Mouse (Mus musculus): Measurements from ENCODE around the gene Large2.
"Not testable (repeated sequence)": the region's sequence is repeated elsewhere in the genome, so short reads cannot be mapped to it uniquely, and the experiment has no call there.

Large2 gene

DNA sequence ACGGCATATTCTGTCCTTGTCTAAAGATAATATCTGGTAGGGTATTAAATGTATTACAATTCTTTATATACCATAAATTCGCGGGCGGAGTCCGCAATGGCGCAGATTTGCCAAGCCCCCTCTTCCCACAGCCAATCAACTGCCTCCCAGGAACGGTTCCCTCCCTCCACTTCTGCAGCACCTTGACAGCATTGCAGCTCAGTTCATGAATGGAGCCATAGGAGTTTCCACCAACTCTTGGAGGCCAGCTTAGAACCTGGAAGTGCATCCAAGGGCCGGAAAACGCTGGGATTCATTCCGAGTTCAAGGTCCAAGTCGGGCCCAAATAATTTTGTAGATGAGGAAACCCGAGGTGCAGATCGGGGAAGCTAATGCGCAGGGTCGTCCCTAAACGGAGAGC, at the start of gene Large2, which contains the start of gene Pex16:
TSS of gene Large2 (minus strand) at position 356 of the 400 bp plus-strand sequence.
TSS of gene Pex16 (plus strand) at position 163 of the 400 bp plus-strand sequence.
- no peak for ATAC-seq (ENCODE audit: insufficient number of reproducible peaks, low FRiP score, low TSS enrichment)

- peak; percentile 27 for ATAC-seq (ENCODE audit: insufficient number of reproducible peaks, low FRiP score, low TSS enrichment)
Measured at GRCm38 (mm10) chr2:92423702-92424461, 49.2 kb upstream of the Large2 start.

DNA sequence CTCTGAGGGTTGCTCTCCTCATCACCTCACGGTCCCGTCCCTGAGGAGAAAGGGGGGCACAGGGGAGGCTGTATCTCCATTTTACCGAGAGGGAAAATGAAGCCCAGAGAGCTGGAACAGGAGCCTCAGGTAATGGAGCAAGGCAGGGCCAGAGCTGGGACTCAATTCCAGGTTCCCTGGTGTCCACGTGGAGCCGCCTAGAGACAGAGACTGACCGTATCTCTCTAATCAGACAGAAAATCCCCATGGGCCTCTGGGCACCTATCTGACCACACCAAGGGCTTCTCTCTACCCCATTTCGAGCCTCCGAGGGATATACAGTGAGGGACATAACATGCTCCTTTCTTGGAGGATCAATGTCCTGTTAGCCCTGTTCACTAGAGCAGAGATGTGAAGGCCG, 48.5 kb upstream of the Large2 start:
- ATAC-seq (ENCODE audit: insufficient number of reproducible peaks, low FRiP score, low TSS enrichment) = no peak

DNA sequence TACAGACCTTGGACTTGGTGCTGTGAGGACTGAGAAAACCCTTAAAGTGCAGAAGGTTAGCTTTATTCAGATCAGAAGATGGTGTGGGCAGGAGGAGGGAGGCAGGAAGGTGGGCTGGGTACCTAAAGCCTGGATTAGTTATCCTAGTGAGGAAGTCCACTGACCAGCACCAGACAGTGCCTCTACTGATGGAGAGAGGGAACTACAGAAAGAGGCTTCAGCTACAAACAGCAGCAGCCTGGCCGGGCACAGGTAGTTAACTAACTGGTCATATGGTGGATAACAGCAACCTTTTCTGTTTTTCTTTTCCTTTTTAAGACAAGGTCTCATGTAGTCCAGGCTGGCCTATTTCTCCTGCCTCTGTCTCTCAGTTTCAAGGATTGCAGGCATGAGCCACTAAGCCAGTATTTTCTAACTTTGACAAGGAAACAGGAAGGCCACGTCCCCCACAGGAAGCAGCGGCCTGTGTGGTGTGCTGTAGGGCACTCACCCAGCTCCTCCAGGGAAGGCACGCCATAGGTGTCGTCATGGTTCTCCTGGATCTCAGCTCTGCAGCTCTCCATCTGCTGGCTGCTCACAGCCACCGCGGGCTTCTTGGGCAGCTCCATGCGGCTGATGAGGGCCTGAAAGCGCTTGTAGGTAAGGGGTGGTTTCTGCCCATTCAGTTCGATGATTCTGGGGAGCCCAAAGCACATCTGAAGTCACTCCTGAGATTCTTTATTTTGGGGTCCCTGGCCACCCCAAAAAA, 47.9 kb upstream of the Large2 start:
- peak; percentile 27; the same call in 1 of the 2 replicates for ATAC-seq (ENCODE audit: insufficient number of reproducible peaks, low FRiP score, low TSS enrichment)

DNA sequence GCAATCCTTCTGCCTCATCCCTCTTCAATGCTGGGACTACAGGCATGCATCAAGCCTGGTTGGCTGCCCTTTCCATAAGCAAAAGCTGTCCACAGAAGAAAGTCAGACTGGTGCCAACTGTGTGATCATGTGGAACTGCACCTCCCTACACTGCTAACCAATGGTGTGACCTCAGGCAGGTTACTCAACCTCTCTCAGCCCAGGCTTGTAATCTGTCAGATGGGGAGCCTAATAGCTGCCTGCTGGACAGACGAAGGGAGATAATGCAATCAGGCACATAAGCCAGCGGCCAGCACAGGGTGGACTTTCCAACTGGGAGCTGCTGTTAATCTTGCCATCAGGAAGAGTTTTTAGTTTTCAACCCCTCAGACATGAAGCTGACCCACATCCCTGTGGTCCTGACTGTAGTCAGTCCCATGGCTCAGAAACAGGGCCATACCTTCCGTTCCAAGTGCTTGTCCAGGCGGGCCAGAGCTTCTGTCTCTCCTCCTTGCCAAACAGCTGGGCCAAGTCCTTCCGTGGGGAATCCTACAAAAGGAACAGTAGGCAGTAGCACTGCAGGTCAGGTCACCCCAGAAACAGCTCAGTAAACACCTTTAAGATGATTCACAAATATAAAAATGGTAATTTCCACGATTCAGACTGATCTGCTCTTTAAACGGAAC, 47.2 kb upstream of the Large2 start:
- ATAC-seq (ENCODE audit: insufficient number of reproducible peaks, low FRiP score, low TSS enrichment) = no peak

DNA sequence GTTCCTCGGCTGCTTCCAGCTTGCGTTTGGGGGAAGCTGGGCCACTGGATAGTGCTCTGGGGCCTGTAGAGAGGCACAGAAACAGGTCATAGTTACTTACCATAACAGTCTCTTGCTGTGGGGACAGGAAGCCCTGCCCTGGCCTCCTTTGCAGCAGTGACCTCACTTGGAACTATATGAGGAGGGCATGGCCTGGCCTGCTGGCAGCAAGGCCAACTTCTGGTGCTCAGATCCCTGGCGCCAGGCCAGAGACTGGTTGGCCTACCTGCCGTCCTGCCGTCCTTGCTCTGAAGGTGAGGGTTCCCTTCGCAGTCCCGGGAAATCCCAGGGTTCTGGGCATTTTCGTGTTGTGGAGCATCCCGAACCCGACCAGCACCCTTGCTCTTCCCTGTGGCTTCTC, 37.0 kb upstream of the Large2 start:
- peak; percentile 68; the same call in 1 of the 2 replicates for ATAC-seq (ENCODE audit: insufficient number of reproducible peaks, low FRiP score, low TSS enrichment)

- no peak for ATAC-seq (ENCODE audit: insufficient number of reproducible peaks, low FRiP score, low TSS enrichment)
Measured at GRCm38 (mm10) chr2:92408309-92409045, 33.8 kb upstream of the Large2 start.

GRCm38 (mm10) chr2:92405687-92406086, 31.0 kb upstream of the Large2 start:
- ATAC-seq (ENCODE audit: insufficient number of reproducible peaks, low FRiP score, low TSS enrichment) = no peak

DNA sequence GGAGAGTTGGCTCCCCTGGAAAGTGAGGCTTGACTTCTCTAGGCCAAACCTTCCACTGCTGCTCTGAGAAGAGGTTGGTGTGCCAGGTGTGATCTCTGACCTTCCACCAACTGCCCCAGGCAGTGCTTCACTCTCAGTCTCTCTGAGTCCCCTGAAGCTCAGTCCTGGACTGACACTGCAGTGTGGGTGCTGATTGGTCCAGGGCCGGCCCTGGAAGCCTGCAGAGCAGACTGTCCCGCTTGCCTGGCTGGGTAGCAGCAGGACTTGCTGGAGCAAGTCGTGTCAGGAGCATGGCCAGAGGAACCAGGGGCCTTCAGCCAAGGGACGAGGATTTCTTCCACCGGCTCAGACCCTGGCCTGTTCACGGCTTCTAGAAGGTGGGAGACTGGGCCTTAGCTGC, 30.1 kb upstream of the Large2 start:
- ATAC-seq (ENCODE audit: insufficient number of reproducible peaks, low FRiP score, low TSS enrichment) = no peak

GRCm38 (mm10) chr2:92403776-92404319, 29.2 kb upstream of the Large2 start:
- ATAC-seq (ENCODE audit: insufficient number of reproducible peaks, low FRiP score, low TSS enrichment) = no peak

GRCm38 (mm10) chr2:92402591-92403326, 28.1 kb upstream of the Large2 start:
- ATAC-seq (ENCODE audit: insufficient number of reproducible peaks, low FRiP score, low TSS enrichment) = peak; percentile 75

DNA sequence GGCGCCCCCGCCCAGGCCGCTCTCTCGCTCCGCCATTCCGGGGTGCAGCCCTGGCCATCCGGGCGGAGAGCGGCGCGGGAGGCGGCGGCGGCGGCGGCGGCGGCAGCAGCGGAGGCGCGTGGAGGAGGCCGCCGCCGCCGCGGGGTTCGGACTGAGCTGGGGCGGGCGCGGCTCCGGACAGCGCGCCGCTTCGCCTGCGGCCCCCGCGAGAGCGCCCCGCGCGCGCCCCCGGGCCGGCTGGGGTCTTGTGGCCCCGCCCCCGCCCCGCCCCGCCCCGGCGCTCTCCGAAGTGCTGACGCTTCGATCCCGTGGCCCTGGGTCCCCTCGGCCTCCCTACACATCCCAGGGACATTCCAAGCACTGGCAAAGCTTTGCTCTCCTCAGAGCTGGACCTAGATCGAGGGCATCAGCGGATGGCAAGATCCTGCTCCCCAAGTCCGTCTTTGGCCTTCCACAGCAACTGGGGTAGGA, 26.5 kb upstream of the Large2 start, which contains the start of gene Mapk8ip1:
TSS of gene Mapk8ip1 (minus strand) at position 173 of the 471 bp plus-strand sequence.
- ATAC-seq (ENCODE audit: insufficient number of reproducible peaks, low FRiP score, low TSS enrichment) = no peak

DNA sequence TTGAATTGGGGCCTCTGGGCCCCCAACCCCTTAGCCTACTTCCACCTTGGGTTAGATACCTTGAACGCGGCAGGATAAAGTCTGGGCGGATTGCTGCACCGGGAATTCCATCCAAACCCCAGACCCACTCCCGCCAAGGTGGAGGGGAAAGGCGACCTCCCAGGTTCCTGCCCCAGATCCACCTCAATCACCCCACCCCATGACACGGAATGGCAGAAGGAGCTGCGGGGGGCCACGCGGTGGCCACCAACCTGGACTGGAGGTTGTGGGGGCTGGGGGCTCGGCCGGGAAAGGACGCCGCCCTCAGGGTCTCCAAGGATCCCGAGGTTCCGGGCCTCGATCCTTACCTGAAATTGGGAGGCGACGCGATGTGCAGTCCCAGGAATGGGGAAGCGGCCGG, 26.0 kb upstream of the Large2 start:
- ATAC-seq (ENCODE audit: insufficient number of reproducible peaks, low FRiP score, low TSS enrichment) = no peak

DNA sequence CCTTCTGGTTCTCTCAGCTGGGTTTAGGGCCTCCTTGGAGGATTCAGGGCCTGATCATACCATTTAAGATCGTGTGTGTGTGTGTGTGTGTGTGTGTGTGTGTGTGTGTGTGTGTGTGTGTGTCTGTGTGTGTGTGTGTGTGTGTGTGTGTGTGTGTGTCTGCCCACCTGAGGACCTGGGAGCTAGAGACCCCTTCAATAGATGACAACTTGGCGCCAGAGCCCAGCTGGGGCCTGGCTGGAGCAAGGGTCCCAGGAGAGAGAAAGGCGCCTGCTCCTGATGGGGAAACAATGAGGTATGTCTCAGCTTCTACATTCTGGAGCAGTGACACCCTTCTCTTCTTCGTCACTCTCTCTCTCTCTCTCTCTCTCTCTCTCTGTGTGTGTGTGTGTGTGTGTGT, 25.2 kb upstream of the Large2 start:
- ATAC-seq (ENCODE audit: insufficient number of reproducible peaks, low FRiP score, low TSS enrichment) = not testable (repeated sequence)

- ATAC-seq (ENCODE audit: insufficient number of reproducible peaks, low FRiP score, low TSS enrichment) = no peak
Measured at GRCm38 (mm10) chr2:92397436-92397835, 22.8 kb upstream of the Large2 start.

GRCm38 (mm10) chr2:92395535-92395934, 20.9 kb upstream of the Large2 start:
- no peak for ATAC-seq (ENCODE audit: insufficient number of reproducible peaks, low FRiP score, low TSS enrichment)

DNA sequence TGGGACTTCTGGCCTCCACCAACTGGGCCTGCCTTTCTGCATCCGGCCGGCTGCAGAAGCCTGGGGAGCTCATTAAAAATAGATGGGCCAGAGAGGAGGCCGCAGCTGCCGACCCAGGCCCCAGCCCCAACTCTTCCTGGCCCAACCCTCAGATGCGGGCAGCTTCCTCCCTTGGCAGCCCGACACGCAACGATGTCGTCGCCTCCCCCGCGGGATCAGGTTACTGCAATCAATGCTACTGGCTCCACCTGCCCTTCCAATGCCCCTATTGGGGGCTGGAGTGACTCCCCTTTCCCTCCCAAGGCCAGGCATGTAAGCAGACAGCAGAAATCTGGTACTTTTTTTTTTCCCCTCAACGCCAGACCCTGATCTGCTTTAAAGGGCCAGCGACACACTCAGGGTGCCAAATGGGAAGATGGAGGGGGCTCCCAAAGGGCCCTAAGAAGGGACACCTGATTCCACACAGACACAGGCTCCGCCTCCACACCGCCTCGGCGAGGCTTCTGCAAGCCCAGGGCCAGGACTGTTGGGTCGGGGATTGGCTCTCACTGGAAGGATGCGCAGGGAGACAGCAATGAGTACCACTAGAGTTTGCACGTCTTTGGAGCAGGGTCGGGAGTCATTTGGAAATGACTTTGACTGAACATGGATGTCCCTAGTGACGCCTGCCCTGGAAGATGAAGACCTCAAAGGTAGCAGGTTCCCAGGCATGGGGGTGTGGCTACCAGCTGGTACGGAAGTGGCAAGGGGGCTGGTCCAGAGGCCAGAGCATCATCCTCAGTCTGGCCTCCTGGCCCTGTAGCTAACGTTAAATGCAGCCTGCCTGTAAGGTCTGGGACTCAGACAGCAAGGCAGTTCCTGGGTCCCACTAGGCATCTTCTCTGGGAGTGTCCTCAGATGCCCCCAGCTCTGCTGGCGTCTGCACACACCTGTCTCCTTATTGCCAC, 17.9 kb upstream of the Large2 start:
- no peak for ATAC-seq (ENCODE audit: insufficient number of reproducible peaks, low FRiP score, low TSS enrichment)

- no peak for ATAC-seq (ENCODE audit: insufficient number of reproducible peaks, low FRiP score, low TSS enrichment)
Measured at GRCm38 (mm10) chr2:92391703-92392317, 17.1 kb upstream of the Large2 start.
